Mouse (Mus musculus) hindbrain, postnatal 0 days (tissue): ENCODE measurements around the gene Vezf1. TPM values are rescaled to one million over a fixed set of nuclear protein-coding genes. Genes with fewer than 3 reads are reported as not detected.
A peak's percentile ranks its signal among the peaks of the same experiment; 100 is the strongest.

Source experiments
- ATAC-seq: fragments of 200-750 bp; cut with Nextera tagmentation; 2 replicates; pipeline ENCODE4 v1.8.0; 2017; ENCODE audit warnings: mild to moderate bottlenecking, moderate TSS enrichment, moderate library complexity
- DNase-seq: peaks from one replicate; pipeline ENCODE4 v3.0.0-alpha.2; 2015; ENCODE audit warnings: low spot score
- H3K27ac ChIP-seq: fragments of 300-500 bp; sonication (generic); 2 replicates; pipeline ENCODE4 v1.5.1; 2014; ENCODE audit warnings: mild to moderate bottlenecking
- H3K27me3 ChIP-seq: fragments of 300-500 bp; sonication (generic); 2 replicates; pipeline ENCODE4 v1.6.1; 2014; ENCODE audit warnings: low read length, mixed read lengths; ENCODE audit not compliant: insufficient read depth
- H3K36me3 ChIP-seq: fragments of 300-500 bp; sonication (generic); 2 replicates; pipeline ENCODE4 v1.6.1; 2014; ENCODE audit warnings: low read length, mixed read lengths; ENCODE audit not compliant: insufficient read depth
- H3K4me1 ChIP-seq: fragments of 300-500 bp; sonication (generic); 2 replicates; pipeline ENCODE4 v1.6.1; 2014; ENCODE audit warnings: antibody characterized with exemption, low read length, mixed read lengths; ENCODE audit not compliant: insufficient read depth
- H3K4me2 ChIP-seq: fragments of 300-500 bp; sonication (generic); 2 replicates; pipeline ENCODE4 v1.6.1; 2014; ENCODE audit warnings: low read depth, mild to moderate bottlenecking, low read length, moderate library complexity, mixed read lengths
- H3K4me3 ChIP-seq: fragments of 300-500 bp; sonication (generic); 2 replicates; pipeline ENCODE4 v1.5.1; 2014; ENCODE audit warnings: low read length
- H3K9ac ChIP-seq: fragments of 300-500 bp; sonication (generic); replicated peaks from 2 replicates; pipeline ENCODE4 v1.6.1; 2014; ENCODE audit warnings: mild to moderate bottlenecking, low read length, moderate library complexity, mixed read lengths
- H3K9me3 ChIP-seq: fragments of 300-500 bp; sonication (generic); 2 replicates; pipeline ENCODE4 v1.6.1; 2016; ENCODE audit warnings: low read length, mixed read lengths
- CTCF ChIP-seq: IDR thresholded peaks from 2 replicates; pipeline ENCODE4 v1.5.1; 2016; ENCODE audit warnings: antibody characterized with exemption, control low read depth, low read depth
- WGBS: fragments of 180-500 bp; shearing (Covaris S2); extraction: QIAGEN DNeasy Blood & Tissue Kit; methylation state at CpG from one replicate; pipeline ENCODE4 v1.1.7; 2014; 5-methylcytosine and 5-hydroxymethylcytosine counted together
- polyA plus RNA-seq: library from polyadenylated mRNA; unstranded; fragments of >200 nt; fragmentation: Nextera tagmentation; extraction: Ambion mirVana; gene quantifications from 2 replicates; pipeline ENCODE4 v1.2.1, GENCODE M21; 2015
- total RNA-seq: library from RNA; depleted of rRNA; stranded (reverse); fragments of >200 nt; gene quantifications from 2 replicates; pipeline ENCODE4 v1.2.3, GENCODE M21; 2014

Gene Vezf1
- total and polyA plus RNA-seq, 2 experiments from 2014 or later = 31.9 to 33.5 TPM

- WGBS = 85% methylated on average over 4 of the region's 4 CpGs
- DNase-seq = no peak
- Histone ChIP-seq H3K9ac (no peak overlapping the region), H3K36me3 (no peaks in the 10 kb centered on the region), H3K4me2 (peak overlapping the region; percentile 82; the same call in 1 of the 2 replicates), H3K4me3 (no peak overlapping the region), H3K27ac (no peak overlapping the region), H3K27me3 (no peaks in the 10 kb centered on the region), H3K4me1 (peaks cover 15% of the 10 kb centered on the region), H3K9me3 (no peaks in the 10 kb centered on the region)
- TF ChIP-seq CTCF = no peak
- ATAC-seq = no peak
Observed at GRCm38 (mm10) chr11:88045878-88046277, 22.2 kb upstream of the Vezf1 start.

- ATAC-seq = no peak
- no peak for DNase-seq
- H3K4me3 ChIP-seq = peak overlapping the region; percentile 92
- TF ChIP-seq CTCF = no peak
- H3K36me3 ChIP-seq = no peaks in the 10 kb centered on the region
- 57% methylated on average over 17 of the region's 17 CpGs for WGBS
- peak overlapping the region; percentile 90 for H3K9ac ChIP-seq
- H3K27me3 ChIP-seq = no peaks in the 10 kb centered on the region
- H3K4me1 ChIP-seq = peaks cover 15% of the 10 kb centered on the region
- peak overlapping the region; percentile 82 for H3K4me2 ChIP-seq
- H3K9me3 ChIP-seq = no peaks in the 10 kb centered on the region
- peak overlapping the region; percentile 99; the same call in 1 of the 2 replicates for H3K27ac ChIP-seq
Observed at GRCm38 (mm10) chr11:88046323-88046937, 21.6 kb upstream of the Vezf1 start.

GRCm38 (mm10) chr11:88046944-88047794 lies 20.9 kb upstream of the Vezf1 start, which contains the start of gene Srsf1:
Gene Srsf1, plus strand, starts transcription at chr11:88047373.
- Histone ChIP-seq H3K27me3 (no peaks in the 10 kb centered on the region), H3K4me3 (peak within 1 kb of the TSS; percentile 92), H3K27ac (peak within 1 kb of the TSS; percentile 99), H3K9ac (peak within 1 kb of the TSS; percentile 90), H3K4me2 (peak within 1 kb of the TSS; percentile 82), H3K4me1 (peaks cover 15% of the 10 kb centered on the region), H3K36me3 (no peaks in the 10 kb centered on the region), H3K9me3 (no peaks in the 10 kb centered on the region)
- no peak for TF ChIP-seq CTCF
- DNase-seq (peak; percentile 100), ATAC-seq (peak; percentile 92)
- WGBS = under 1% methylated on average over 60 of the region's 60 CpGs

GRCm38 (mm10) chr11:88047871-88048531 lies 20.1 kb upstream of the Vezf1 start:
- Histone ChIP-seq H3K4me3 (peak overlapping the region; percentile 92), H3K4me1 (peaks cover 15% of the 10 kb centered on the region), H3K36me3 (no peaks in the 10 kb centered on the region), H3K9ac (peak overlapping the region; percentile 90), H3K4me2 (peak overlapping the region; percentile 82), H3K27me3 (no peaks in the 10 kb centered on the region), H3K27ac (peak overlapping the region; percentile 99), H3K9me3 (no peaks in the 10 kb centered on the region)
- DNase-seq (peak; percentile 83), ATAC-seq (peak; percentile 79)
- WGBS = 2% methylated on average over 56 of the region's 76 CpGs
- TF ChIP-seq CTCF = no peak

- H3K4me1 ChIP-seq = peaks cover 15% of the 10 kb centered on the region
- no peaks in the 10 kb centered on the region for H3K36me3 ChIP-seq
- H3K9ac ChIP-seq = peak overlapping the region; percentile 90
- H3K9me3 ChIP-seq = no peaks in the 10 kb centered on the region
- H3K27me3 ChIP-seq = no peaks in the 10 kb centered on the region
- no peak overlapping the region for H3K27ac ChIP-seq
- H3K4me2 ChIP-seq = peak overlapping the region; percentile 82
- H3K4me3 ChIP-seq = peak overlapping the region; percentile 92
- DNase-seq (peak; percentile 12), ATAC-seq (no peak)
- WGBS = 12% methylated on average over 26 of the region's 26 CpGs
- TF ChIP-seq CTCF = no peak
Observed at GRCm38 (mm10) chr11:88048961-88049670, 19.0 kb upstream of the Vezf1 start.

- TF ChIP-seq CTCF = no peak
- ATAC-seq (no peak), DNase-seq (no peak)
- Histone ChIP-seq H3K4me2 (peak overlapping the region; percentile 82), H3K36me3 (no peaks in the 10 kb centered on the region), H3K27me3 (no peaks in the 10 kb centered on the region), H3K4me1 (peaks cover 15% of the 10 kb centered on the region), H3K27ac (no peak overlapping the region), H3K9me3 (no peaks in the 10 kb centered on the region), H3K9ac (no peak overlapping the region), H3K4me3 (peak overlapping the region; percentile 92)
Observed at GRCm38 (mm10) chr11:88049732-88050131, 18.3 kb upstream of the Vezf1 start.
